Mouse (Mus musculus): ENCODE measurements around the gene Chchd1.
A peak's percentile ranks its signal among the peaks of the same experiment; 100 is the strongest.

Gene Chchd1

DNA sequence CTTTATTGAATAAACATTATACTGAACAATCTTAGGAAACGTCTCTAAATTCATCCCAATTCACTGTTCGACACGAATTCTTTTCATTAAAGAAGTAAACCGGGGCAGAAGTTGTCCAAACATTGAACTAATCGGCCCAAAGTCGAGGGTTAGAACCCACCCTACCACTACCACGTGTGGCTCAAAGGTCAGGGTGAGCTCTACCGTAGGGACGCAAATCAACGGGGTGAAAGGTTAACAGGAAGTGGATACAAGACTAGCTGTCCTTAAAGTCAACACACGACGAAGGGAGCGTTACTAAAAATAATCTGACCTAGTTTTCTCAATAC, 29.1 kb upstream of the Chchd1 start:
- no peak for TF ChIP-seq GATA4 (IDR thresholded peaks at IDR 0.05; ENCODE audit: insufficient replicate concordance, low read length)

DNA sequence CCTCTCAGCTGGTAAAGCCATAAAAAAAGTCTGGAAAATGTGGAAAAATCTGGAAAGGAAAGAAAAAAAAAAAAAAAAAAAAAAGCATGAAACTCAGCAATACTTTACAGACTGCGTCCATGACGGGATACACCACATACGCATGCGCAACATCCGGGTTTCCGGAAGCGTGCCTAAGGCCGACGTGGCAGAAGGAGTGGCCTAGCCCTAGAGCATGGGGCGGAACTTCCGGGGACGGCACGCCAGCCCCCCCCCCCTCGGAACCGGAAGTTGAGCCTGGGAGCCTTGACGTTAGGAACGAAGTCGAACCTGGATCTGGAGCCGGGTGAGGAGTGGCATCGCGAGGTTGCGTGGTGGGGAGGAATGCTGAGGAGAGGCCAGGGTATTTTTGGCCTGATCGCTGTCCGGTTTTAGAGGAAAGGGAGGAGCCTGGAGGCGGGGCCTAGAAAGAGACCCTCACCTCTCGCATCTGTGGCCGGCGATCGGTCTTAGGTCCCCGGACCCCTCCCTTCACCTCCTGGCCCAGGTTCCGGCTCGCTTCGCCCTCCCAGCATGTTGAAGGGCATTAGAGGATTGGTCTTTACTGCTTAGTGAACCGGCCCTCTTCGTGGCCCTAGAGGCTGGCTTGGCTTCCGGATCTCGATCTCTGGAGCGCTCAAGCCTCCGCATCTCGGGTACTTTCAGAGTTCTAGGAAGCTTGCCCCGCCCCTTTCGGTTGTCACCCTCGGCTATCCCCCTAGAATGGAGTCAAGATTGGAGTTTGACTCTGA, 28.6 kb upstream of the Chchd1 start, which contains the start of gene Sec24c:
Sec24c (plus strand) TSS at position 245 of the 770 bp plus-strand sequence.
- TF ChIP-seq GATA4 (IDR thresholded peaks at IDR 0.05; ENCODE audit: insufficient replicate concordance, low read length): no peak

DNA sequence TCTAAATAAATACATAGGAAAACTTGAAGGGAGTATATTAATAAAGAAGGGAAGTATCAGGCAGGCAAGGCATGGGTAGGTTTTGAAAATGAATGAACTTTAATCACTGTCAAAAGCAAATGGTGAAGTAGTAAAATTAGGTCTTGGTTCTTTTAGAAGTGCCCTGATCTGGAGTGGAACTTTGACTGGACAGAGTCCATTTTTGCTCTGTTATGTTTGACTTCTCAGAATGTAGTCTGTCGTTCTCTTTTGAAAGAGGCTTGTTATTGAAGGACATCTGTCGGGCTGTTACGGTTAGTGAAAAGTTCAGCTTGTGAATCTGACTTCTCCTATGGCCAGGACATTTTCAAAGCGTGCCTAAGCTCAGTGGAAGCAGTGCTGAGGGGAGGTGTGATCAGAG, 24.9 kb upstream of the Chchd1 start:
- no peak for TF ChIP-seq GATA4 (IDR thresholded peaks at IDR 0.05; ENCODE audit: insufficient replicate concordance, low read length)

DNA sequence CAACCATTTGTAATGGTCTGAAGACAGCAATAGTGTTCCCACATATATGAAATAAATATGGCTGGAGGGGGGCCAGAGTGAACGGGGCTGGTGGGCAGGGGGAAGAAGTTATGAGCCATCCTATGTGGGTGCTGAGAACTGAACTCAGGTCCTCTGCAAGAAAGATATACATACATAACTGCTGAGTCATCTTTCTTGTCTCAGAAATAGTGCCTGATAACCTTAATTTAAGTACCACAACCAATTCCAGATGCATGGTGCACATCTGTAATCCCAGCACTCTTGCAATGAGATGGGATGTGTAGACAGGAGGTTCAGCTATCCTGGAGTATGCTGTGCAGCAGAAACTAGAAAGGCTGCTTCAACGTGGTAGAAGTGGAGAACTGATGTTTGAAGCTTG, 21.1 kb upstream of the Chchd1 start:
- no peak for TF ChIP-seq GATA4 (IDR thresholded peaks at IDR 0.05; ENCODE audit: insufficient replicate concordance, low read length)

DNA sequence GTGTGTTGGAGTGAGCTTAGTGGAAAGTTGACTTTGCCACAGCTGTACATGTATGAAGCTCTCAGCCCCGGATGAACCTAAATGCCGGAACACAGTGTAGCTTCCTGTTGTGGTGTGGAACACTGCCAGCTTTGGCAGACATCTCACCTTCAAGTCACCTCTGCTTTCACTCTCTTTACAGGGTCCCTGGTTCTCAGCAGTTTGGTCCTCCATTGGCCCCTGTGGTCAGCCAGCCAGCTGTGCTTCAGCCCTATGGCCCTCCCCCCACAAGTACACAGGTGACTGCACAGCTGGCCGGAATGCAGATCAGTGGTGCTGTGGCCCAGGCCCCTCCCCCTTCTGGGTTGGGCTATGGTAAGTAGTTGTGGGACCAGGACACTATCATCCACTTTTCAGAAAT, 20.3 kb upstream of the Chchd1 start:
- TF ChIP-seq GATA4 (IDR thresholded peaks at IDR 0.05; ENCODE audit: insufficient replicate concordance, low read length): no peak

- TF ChIP-seq GATA4 (IDR thresholded peaks at IDR 0.05; ENCODE audit: insufficient replicate concordance, low read length): no peak
Measured at GRCm38 (mm10) chr14:20686576-20686975, 16.2 kb upstream of the Chchd1 start.

- no peak for TF ChIP-seq GATA4 (IDR thresholded peaks at IDR 0.05; ENCODE audit: insufficient replicate concordance, low read length)
Measured at GRCm38 (mm10) chr14:20689009-20689408, 13.8 kb upstream of the Chchd1 start.

GRCm38 (mm10) chr14:20691772-20692171, 11.0 kb upstream of the Chchd1 start:
- TF ChIP-seq GATA4 (IDR thresholded peaks at IDR 0.05; ENCODE audit: insufficient replicate concordance, low read length): no peak

DNA sequence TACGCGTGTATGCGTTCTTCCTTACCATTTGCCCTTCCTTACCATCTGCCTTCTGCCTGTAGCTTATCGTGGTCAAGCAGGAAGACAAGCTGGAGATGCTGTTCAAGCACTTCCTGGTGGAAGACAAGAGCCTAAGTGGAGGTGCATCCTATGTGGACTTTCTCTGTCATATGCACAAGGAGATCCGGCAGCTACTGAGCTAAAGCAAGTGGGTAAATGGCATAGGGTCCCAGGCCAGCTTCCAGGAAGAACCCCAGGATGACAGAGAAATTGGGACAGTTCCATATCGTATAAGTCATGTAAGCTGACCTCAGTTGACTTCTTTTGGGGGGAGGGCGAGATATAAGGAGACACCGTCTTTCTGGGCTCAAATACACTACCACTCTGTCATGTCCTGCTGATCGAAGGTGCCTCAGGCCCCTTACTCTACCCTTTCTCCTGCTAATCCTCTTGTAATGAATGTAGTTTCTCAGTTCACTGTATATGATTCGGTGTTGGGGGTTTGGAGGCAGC, 9.2 kb upstream of the Chchd1 start:
- peak; percentile 74; the same call in 1 of the 2 replicates for TF ChIP-seq GATA4 (IDR thresholded peaks at IDR 0.05; ENCODE audit: insufficient replicate concordance, low read length)

- TF ChIP-seq GATA4 (IDR thresholded peaks at IDR 0.05; ENCODE audit: insufficient replicate concordance, low read length): no peak
Measured at GRCm38 (mm10) chr14:20694185-20694883, 8.5 kb upstream of the Chchd1 start.

GRCm38 (mm10) chr14:20694884-20695760, 7.7 kb upstream of the Chchd1 start, which contains the start of gene Fut11:
Fut11 (plus strand) TSS chr14:20694968.
- no peak for TF ChIP-seq GATA4 (IDR thresholded peaks at IDR 0.05; ENCODE audit: insufficient replicate concordance, low read length)

DNA sequence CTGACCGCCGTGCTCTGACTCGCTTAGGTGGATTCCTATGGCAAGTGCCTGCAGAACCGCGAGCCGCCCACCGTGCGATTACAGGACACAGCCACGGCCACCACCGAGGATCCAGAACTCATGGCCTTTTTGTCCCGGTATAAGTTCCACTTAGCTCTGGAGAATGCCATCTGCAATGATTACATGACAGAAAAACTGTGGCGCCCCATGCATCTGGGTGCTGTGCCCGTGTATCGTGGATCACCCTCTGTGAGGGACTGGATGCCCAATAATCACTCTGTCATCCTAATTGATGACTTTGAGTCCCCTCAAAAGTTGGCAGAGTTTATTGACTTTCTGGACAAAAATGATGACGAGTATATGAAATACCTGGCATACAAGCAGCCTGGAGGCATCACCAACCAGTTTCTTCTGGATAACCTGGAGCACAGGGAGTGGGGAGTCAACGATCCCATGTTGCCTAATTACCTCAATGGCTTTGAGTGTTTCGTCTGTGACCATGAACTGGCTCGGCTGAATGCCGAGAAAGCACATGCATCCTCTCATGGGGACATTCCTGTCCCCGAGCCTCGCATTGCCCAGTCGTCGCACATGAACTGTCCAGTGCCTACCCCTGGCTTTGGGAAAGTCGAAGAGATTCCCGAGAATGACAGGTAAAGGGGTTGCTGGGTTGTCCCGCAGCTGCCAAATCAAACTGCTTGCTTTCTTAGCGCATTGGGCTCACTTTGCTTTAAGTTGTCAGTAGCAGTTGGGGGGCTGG, 6.9 kb upstream of the Chchd1 start:
- TF ChIP-seq GATA4 (IDR thresholded peaks at IDR 0.05; ENCODE audit: insufficient replicate concordance, low read length): no peak

DNA sequence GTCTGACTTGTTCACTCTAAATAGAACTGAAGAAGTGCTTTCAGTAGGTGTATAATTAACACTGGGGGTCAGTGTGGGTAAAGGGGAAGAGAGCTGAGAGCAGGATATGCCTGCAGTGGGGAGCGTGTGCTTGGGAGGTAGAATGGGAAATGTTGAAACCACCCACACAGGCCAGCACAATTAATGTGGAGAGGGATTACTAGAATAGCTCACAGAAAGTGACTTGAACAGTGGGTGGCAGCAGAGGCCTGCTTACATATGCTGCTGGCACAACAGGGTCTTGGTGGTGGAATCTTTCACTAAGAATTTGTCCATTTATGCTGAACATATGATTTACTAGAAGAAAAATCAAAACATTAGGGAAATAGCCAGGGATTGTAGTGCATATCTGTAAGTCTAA, 5.8 kb upstream of the Chchd1 start:
- no peak for TF ChIP-seq GATA4 (IDR thresholded peaks at IDR 0.05; ENCODE audit: insufficient replicate concordance, low read length)

GRCm38 (mm10) chr14:20698515-20698914, 4.3 kb upstream of the Chchd1 start:
- no peak for TF ChIP-seq GATA4 (IDR thresholded peaks at IDR 0.05; ENCODE audit: insufficient replicate concordance, low read length)

DNA sequence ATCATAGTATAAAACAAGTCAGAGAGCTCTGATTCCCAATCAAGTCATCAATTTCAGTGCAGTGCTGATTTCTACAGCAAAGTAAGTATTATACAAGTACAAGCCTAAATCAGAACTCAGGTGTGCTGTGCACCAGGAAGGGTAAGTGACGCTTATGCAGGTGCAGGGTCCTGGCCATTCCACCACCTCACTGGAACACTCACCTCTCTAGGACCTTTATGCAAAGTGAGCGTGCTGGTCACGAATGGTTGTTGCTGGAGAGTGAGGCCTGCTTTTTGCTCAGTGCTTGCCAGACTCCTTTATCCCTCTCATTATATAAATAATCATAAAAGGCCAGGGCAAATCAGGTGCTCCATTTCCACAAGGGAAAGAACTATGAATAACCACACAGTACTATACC, 2.4 kb upstream of the Chchd1 start:
- no peak for TF ChIP-seq GATA4 (IDR thresholded peaks at IDR 0.05; ENCODE audit: insufficient replicate concordance, low read length)

Data from liver, adult (tissue).